Mouse (Mus musculus) MEL (cell line): ENCODE data around the gene Xntrpc.

Source experiments
- BHLHE40 ChIP-seq: IDR thresholded peaks from 2 replicates; pipeline ENCODE4 v1.6.1; 2012; ENCODE audit warnings: low read depth, mild to moderate bottlenecking, inconsistent platforms, low read length, improper control_type of control experiment, borderline replicate concordance
- CTCF ChIP-seq, 3 experiments: IDR thresholded peaks in 2 of 3; conservative IDR thresholded peaks in 1 of 3; 2 replicates each; pipeline ENCODE4 v1.5.1; 2011 to 2012; ENCODE audit warnings: low read length in 3 of 3, low read depth in 2 of 3, mild to moderate bottlenecking in 2 of 3, improper control_type of control experiment in 1 of 3, inconsistent platforms in 1 of 3, mixed read lengths in 1 of 3, moderate library complexity in 1 of 3; ENCODE audit not compliant: control insufficient read depth in 1 of 3, insufficient read depth in 1 of 3, poor library complexity in 1 of 3, severe bottlenecking in 1 of 3
- GATA1 ChIP-seq: IDR thresholded peaks from 2 replicates; pipeline ENCODE4 v1.6.1; 2011; ENCODE audit warnings: low read depth, low read length, improper control_type of control experiment
- NELFE ChIP-seq: IDR thresholded peaks from 2 replicates; pipeline ENCODE4 v1.6.1; 2011; ENCODE audit warnings: low read depth, low read length, improper control_type of control experiment
- NRF1 ChIP-seq: IDR thresholded peaks from 2 replicates; pipeline ENCODE4 v1.6.1; 2014; ENCODE audit warnings: low read depth, mild to moderate bottlenecking, inconsistent platforms, low read length, improper control_type of control experiment, moderate library complexity; ENCODE audit not compliant: poor library complexity, insufficient read depth, severe bottlenecking
- POLR2A ChIP-seq, 2 experiments: IDR thresholded peaks; 2 replicates each; pipeline ENCODE4 v1.6.1; 2011 to 2012; ENCODE audit warnings: low read length in 2 of 2, mild to moderate bottlenecking in 2 of 2, control low read depth in 1 of 2, improper control_type of control experiment in 1 of 2, low read depth in 1 of 2, moderate library complexity in 1 of 2; ENCODE audit not compliant: control insufficient read depth in 1 of 2, insufficient read depth in 1 of 2, poor library complexity in 1 of 2
- POLR2AphosphoS5 ChIP-seq: IDR thresholded peaks from 2 replicates; pipeline ENCODE4 v1.6.1; 2012; ENCODE audit warnings: low read depth, borderline replicate concordance, mild to moderate bottlenecking, inconsistent platforms, low read length, moderate library complexity, mixed read lengths
- RAD21 ChIP-seq: IDR thresholded peaks from 2 replicates; pipeline ENCODE4 v1.6.1; 2011; ENCODE audit warnings: mild to moderate bottlenecking, low read depth, low read length, improper control_type of control experiment
- SMC3 ChIP-seq: IDR thresholded peaks from 2 replicates; pipeline ENCODE4 v1.6.1; 2011; ENCODE audit warnings: low read depth, low read length, improper control_type of control experiment
- USF1 ChIP-seq: IDR thresholded peaks from 2 replicates; pipeline ENCODE4 v1.6.1; 2014; ENCODE audit warnings: low read depth, mild to moderate bottlenecking, inconsistent platforms, low read length, improper control_type of control experiment, moderate library complexity

DNA sequence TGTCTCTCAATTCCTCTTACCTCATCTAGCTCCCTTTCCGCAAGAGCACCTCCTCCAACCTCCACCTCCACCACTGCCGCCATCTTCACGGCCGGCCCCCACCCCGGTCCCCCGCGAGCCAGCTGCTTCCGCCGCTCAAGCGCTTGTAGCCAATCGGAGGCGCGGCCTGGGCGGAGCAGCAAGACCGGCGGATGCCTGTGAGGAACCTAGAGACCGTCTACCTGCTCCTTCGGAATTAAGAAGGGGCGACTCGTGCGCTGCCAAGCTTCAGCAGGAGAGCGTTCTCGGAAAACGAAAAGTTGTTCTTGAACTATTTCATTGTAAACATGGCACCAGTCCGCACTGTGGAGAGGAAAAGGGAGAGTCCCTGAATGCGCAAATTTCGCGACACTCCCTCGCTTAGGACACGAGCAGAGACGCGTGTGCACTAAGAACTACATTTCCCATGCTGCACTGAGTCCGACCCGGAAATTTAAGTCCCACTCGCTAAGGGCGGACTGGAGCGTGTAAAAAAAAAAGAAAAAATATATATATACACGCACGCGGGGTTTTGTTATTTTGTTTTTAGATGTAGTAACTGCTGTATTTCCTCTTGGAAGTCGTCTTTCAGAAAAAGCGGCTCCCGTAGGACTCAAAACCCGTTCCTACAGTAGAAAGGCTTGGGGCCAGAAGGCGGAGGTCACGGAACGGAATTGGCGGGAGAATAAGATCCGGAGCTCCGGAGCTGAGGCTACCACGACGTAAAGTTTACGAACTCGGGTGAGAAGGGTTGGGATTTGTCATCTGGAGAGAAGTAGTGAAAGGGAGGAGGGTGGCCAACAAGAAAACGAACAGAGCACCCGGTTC is at the start of gene Xntrpc, which contains the start of the genes Rnf121 and Xndc1:
- TF ChIP-seq POLR2A (IDR thresholded peaks at IDR 0.05; ENCODE audit: control insufficient read depth in 1 of 2, insufficient read depth in 1 of 2, low read depth in 1 of 2, low read length in 2 of 2, poor library complexity in 1 of 2) (peak; percentile 82 to 89), BHLHE40 (no peak), GATA1 (no peak), SMC3 (no peak), USF1 (no peak), CTCF (IDR thresholded peaks at IDR 0.05 in 2 of 3, conservative IDR thresholded peaks at IDR 0.05 in 1 of 3; ENCODE audit: control insufficient read depth in 1 of 3, insufficient read depth in 1 of 3, low read depth in 2 of 3, low read length in 3 of 3, poor library complexity in 1 of 3, severe bottlenecking in 1 of 3) (no peak), NRF1 (0 out of 2 replicates have a peak, but pooled peaks have one; percentile 35), POLR2AphosphoS5 (no peak), NELFE (peak; percentile 65), RAD21 (no peak)
